Mouse (Mus musculus) heart, postnatal 0 days (tissue): Measurements from ENCODE around the gene Plcb3. TPM values are rescaled to one million over a fixed set of nuclear protein-coding genes. Genes with fewer than 3 reads are reported as not detected.

Experiments
- ATAC-seq: fragments of 200-750 bp; cut with Nextera tagmentation; 2 replicates; pipeline ENCODE4 v1.8.0; 2017; ENCODE audit warnings: low read depth, moderate number of reproducible peaks, moderate library complexity; ENCODE audit not compliant: insufficient read depth
- DNase-seq: peaks from one replicate; pipeline ENCODE4 v3.0.0-alpha.2; 2016; ENCODE audit warnings: low spot score
- H3K27ac ChIP-seq: fragments of 300-500 bp; sonication (generic); 2 replicates; pipeline ENCODE4 v1.5.1; 2014; ENCODE audit warnings: low read depth, mild to moderate bottlenecking
- H3K27me3 ChIP-seq: fragments of 300-500 bp; sonication (generic); 2 replicates; pipeline ENCODE4 v1.6.1; 2014; ENCODE audit warnings: low read length, mixed read lengths; ENCODE audit not compliant: control insufficient read depth, insufficient read depth
- H3K36me3 ChIP-seq: fragments of 300-500 bp; sonication (generic); replicated peaks from 2 replicates; pipeline ENCODE4 v1.6.1; 2014; ENCODE audit warnings: low read length, mixed read lengths; ENCODE audit not compliant: control insufficient read depth, insufficient read depth
- H3K4me1 ChIP-seq: fragments of 300-500 bp; sonication (generic); 2 replicates; pipeline ENCODE4 v1.6.1; 2014; ENCODE audit warnings: antibody characterized with exemption; ENCODE audit not compliant: control insufficient read depth, insufficient read depth
- H3K4me2 ChIP-seq: fragments of 300-500 bp; sonication (generic); 2 replicates; pipeline ENCODE4 v1.6.1; 2014; ENCODE audit warnings: low read depth, mild to moderate bottlenecking, low read length, moderate library complexity
- H3K4me3 ChIP-seq: fragments of 300-500 bp; sonication (generic); 2 replicates; pipeline ENCODE4 v1.5.1; 2014; ENCODE audit warnings: low read depth, low read length
- H3K9ac ChIP-seq: fragments of 300-500 bp; sonication (generic); replicated peaks from 2 replicates; pipeline ENCODE4 v1.6.1; 2014; ENCODE audit warnings: low read depth, low read length, mixed read lengths
- H3K9me3 ChIP-seq: fragments of 300-500 bp; sonication (generic); replicated peaks from 2 replicates; pipeline ENCODE4 v1.6.1; 2016; ENCODE audit warnings: low read length; ENCODE audit not compliant: control insufficient read depth
- CTCF ChIP-seq: IDR thresholded peaks from 2 replicates; pipeline ENCODE4 v1.5.1; 2016; ENCODE audit warnings: antibody characterized with exemption, control low read depth, low read depth
- EP300 ChIP-seq: IDR thresholded peaks from 2 replicates; pipeline ENCODE4 v1.6.1; 2016; ENCODE audit warnings: antibody characterized with exemption, low read depth
- WGBS: fragments of 180-500 bp; shearing (Covaris S2); extraction: QIAGEN DNeasy Blood & Tissue Kit; methylation state at CpG from one replicate; pipeline ENCODE4 v1.1.7; 2014; 5-methylcytosine and 5-hydroxymethylcytosine counted together
- polyA plus RNA-seq: library from polyadenylated mRNA; unstranded; fragments of >200 nt; fragmentation: Nextera tagmentation; extraction: Ambion mirVana; gene quantifications from 2 replicates; pipeline ENCODE4 v1.2.1, GENCODE M21; 2015
- total RNA-seq: library from RNA; depleted of rRNA; stranded (reverse); fragments of >200 nt; gene quantifications from 2 replicates; pipeline ENCODE4 v1.2.3, GENCODE M21; 2014; ENCODE audit warnings: low replicate concordance

The Plcb3 gene
- total and polyA plus RNA-seq, 2 experiments from 2014 or later = 8.3 to 24.9 TPM

DNA sequence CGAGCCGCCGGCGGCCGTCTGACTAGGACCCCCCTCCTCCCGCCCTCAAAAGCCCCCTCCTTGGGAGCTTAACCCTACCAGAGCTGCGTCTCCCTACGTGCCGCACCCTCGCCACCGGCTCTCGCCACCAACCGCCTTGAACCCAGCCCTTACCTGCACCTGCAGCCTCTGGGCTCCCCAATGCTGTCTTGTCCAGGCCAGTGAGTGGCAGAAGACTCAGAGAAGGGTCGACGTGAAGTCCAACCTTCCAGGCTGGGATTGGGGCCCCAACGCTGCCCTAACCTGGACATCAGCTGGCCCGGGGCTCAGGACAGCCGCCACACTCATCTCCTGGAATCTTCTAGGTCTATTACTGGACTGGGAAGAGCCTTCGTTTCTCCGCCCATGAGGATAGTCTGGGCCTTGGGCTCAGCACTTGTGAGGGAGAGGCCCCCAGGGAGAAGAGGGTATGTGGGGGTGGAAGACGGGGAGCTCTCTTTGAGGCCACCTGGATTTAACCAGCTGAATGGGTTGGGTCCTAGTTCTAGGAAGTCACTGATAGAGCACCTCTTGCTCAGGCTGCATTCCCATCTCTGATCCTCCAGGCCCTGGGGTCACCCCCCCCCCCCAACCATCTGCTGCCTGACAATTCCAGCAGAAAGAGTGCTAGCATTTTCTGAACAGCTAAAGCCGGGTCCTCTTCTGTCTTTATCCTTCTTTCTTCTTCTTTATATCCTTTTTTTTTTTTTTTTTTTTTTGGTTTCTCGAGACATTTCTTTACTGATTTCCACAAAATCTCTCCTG is 41.9 kb downstream of the Plcb3 start, which contains the start of gene Kcnk4:
Gene Kcnk4, minus strand, starts transcription at position 321 of the 783 bp plus-strand sequence.
- peak within 1 kb of the TSS; percentile 70 for H3K4me2 ChIP-seq
- no peaks in the 10 kb centered on the region for H3K36me3 ChIP-seq
- H3K4me3 ChIP-seq = peak within 1 kb of the TSS; percentile 48
- H3K27me3 ChIP-seq = peaks cover 58% of the 10 kb centered on the region
- 13% methylated on average over 22 of the region's 23 CpGs for WGBS
- H3K9me3 ChIP-seq = no peaks in the 10 kb centered on the region
- H3K27ac ChIP-seq = no peak within 1 kb of the TSS
- H3K9ac ChIP-seq = peak within 1 kb of the TSS; percentile 55
- TF ChIP-seq CTCF = no peak
- no peak for TF ChIP-seq EP300
- ATAC-seq (no peak), DNase-seq (no peak)
- H3K4me1 ChIP-seq = peaks cover 12% of the 10 kb centered on the region

- ATAC-seq (peak; percentile 70), DNase-seq (no peak)
- 4% methylated on average over 57 of the region's 58 CpGs for WGBS
- Histone ChIP-seq H3K9ac (peak overlapping the region; percentile 55), H3K4me1 (peaks cover 12% of the 10 kb centered on the region), H3K27me3 (peaks cover 58% of the 10 kb centered on the region), H3K4me2 (peak overlapping the region; percentile 70), H3K27ac (no peak overlapping the region), H3K9me3 (no peaks in the 10 kb centered on the region), H3K36me3 (no peaks in the 10 kb centered on the region), H3K4me3 (peak overlapping the region; percentile 48)
- no peak for TF ChIP-seq CTCF
- TF ChIP-seq EP300 = no peak
Measured at GRCm38 (mm10) chr19:6933436-6934194, 42.7 kb downstream of the Plcb3 start.

GRCm38 (mm10) chr19:6933102-6933435 is 43.2 kb downstream of the Plcb3 start:
- 31% methylated on average over 4 of the region's 4 CpGs for WGBS
- ATAC-seq (no peak), DNase-seq (no peak)
- Histone ChIP-seq H3K27ac (no peak overlapping the region), H3K9me3 (no peaks in the 10 kb centered on the region), H3K9ac (0 out of 2 replicates have a peak overlapping the region, but pooled peaks have one; percentile 55), H3K27me3 (peaks cover 61% of the 10 kb centered on the region), H3K4me1 (peaks cover 12% of the 10 kb centered on the region), H3K4me3 (no peak overlapping the region), H3K4me2 (peak overlapping the region; percentile 70), H3K36me3 (no peaks in the 10 kb centered on the region)
- TF ChIP-seq EP300 (no peak), CTCF (no peak)

DNA sequence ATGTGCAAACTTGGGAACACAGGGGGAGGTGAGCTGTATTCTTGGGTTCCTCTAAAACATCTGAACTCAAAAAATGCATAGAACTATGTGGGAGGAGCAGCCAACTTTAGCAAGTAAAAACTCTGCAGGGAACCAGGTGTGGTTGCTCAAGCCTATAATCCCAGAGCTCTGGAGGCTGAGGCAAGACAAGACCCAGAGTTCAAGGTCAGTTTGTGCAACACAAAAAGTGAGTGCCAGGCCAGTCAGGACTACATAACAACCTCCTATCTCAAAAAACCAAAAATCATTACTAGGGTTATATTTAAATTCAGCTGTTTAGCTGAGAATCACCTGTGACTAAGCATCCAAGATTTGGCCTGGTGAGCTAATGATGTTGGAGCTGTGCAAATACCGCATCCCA is 44.3 kb downstream of the Plcb3 start:
- peaks cover 72% of the 10 kb centered on the region for H3K27me3 ChIP-seq
- no peak overlapping the region for H3K4me2 ChIP-seq
- no peak overlapping the region for H3K9ac ChIP-seq
- H3K4me3 ChIP-seq = no peak overlapping the region
- 57% methylated on average over 1 of the region's 1 CpGs for WGBS
- no peak overlapping the region for H3K27ac ChIP-seq
- H3K9me3 ChIP-seq = no peaks in the 10 kb centered on the region
- DNase-seq = no peak
- H3K4me1 ChIP-seq = peaks cover 15% of the 10 kb centered on the region
- no peaks in the 10 kb centered on the region for H3K36me3 ChIP-seq
- no peak for TF ChIP-seq CTCF
- no peak for TF ChIP-seq EP300
- no peak for ATAC-seq

- Histone ChIP-seq H3K36me3 (no peaks in the 10 kb centered on the region), H3K9me3 (no peaks in the 10 kb centered on the region), H3K27ac (no peak overlapping the region), H3K4me3 (no peak overlapping the region), H3K4me1 (peaks cover 20% of the 10 kb centered on the region), H3K27me3 (peaks cover 79% of the 10 kb centered on the region), H3K9ac (no peak overlapping the region), H3K4me2 (no peak overlapping the region)
- 0% methylated on average over 2 of the region's 2 CpGs for WGBS
- TF ChIP-seq CTCF (no peak), EP300 (no peak)
- ATAC-seq = no peak
- DNase-seq = no peak
Measured at GRCm38 (mm10) chr19:6931002-6931401, 45.3 kb downstream of the Plcb3 start.
